Mouse (Mus musculus): ENCODE measurements around the gene C6. TPM values are rescaled to one million over a fixed set of nuclear protein-coding genes. Genes with fewer than 3 reads are reported as not detected.

Gene C6
- not detected in 2 replicates for polyA plus RNA-seq (2015; fragmentation: Nextera tagmentation; extraction: Ambion mirVana)

- H3K9me3 ChIP-seq = no peaks in the 10 kb centered on the region
- ATAC-seq (ENCODE audit: extremely low read depth, insufficient number of reproducible peaks, low FRiP score, low TSS enrichment) = no peak
- WGBS = 80% methylated on average over 9 of the region's 9 CpGs
Measured at GRCm38 (mm10) chr15:4726830-4727310, at the start of gene C6. Gene C6, plus strand, starts transcription at chr15:4727175.

GRCm38 (mm10) chr15:4697604-4698003 is 29.4 kb upstream of the C6 start:
- Histone ChIP-seq H3K9me3 (peaks cover 19% of the 10 kb centered on the region; the same call in 1 of the 2 replicates), H3K9ac (no peak overlapping the region), H3K4me1 (no peaks in the 10 kb centered on the region), H3K4me3 (no peak overlapping the region), H3K27me3 (replicated peaks) (no peaks in the 10 kb centered on the region), H3K36me3 (no peaks in the 10 kb centered on the region), H3K27ac (replicated peaks) (no peak overlapping the region), H3K4me2 (no peak overlapping the region)
- no peak for ATAC-seq (ENCODE audit: extremely low read depth, insufficient number of reproducible peaks, low FRiP score, low TSS enrichment)
- 75% methylated on average over 4 of the region's 4 CpGs for WGBS

More at GRCm38 (mm10) chr15:4726830-4727310, at the start of gene C6:
- no peaks in the 10 kb centered on the region for H3K36me3 ChIP-seq
- no peaks in the 10 kb centered on the region for H3K27me3 ChIP-seq (replicated peaks)
- H3K4me2 ChIP-seq = no peak within 1 kb of the TSS
- no peak within 1 kb of the TSS for H3K9ac ChIP-seq
- H3K4me3 ChIP-seq = no peak within 1 kb of the TSS
- H3K4me1 ChIP-seq = no peaks in the 10 kb centered on the region
- H3K27ac ChIP-seq (replicated peaks) = no peak within 1 kb of the TSS

GRCm38 (mm10) chr15:4734150-4734549 is 7.2 kb downstream of the C6 start:
- 89% methylated on average over 1 of the region's 1 CpGs for WGBS
- no peak overlapping the region for H3K9ac ChIP-seq

GRCm38 (mm10) chr15:4734996-4735609 is 8.1 kb downstream of the C6 start:
- Histone ChIP-seq H3K9ac (no peak overlapping the region), H3K27me3 (replicated peaks) (no peaks in the 10 kb centered on the region), H3K4me1 (no peaks in the 10 kb centered on the region), H3K27ac (replicated peaks) (no peak overlapping the region), H3K36me3 (no peaks in the 10 kb centered on the region), H3K4me2 (no peak overlapping the region), H3K9me3 (no peaks in the 10 kb centered on the region), H3K4me3 (no peak overlapping the region)
- ATAC-seq (ENCODE audit: extremely low read depth, insufficient number of reproducible peaks, low FRiP score, low TSS enrichment) = no peak
- 67% methylated on average over 2 of the region's 2 CpGs for WGBS

More at GRCm38 (mm10) chr15:4734150-4734549, 7.2 kb downstream of the C6 start:
- no peaks in the 10 kb centered on the region for H3K4me1 ChIP-seq
- ATAC-seq (ENCODE audit: extremely low read depth, insufficient number of reproducible peaks, low FRiP score, low TSS enrichment) = no peak
- H3K4me2 ChIP-seq = no peak overlapping the region
- H3K27ac ChIP-seq (replicated peaks) = no peak overlapping the region
- no peak overlapping the region for H3K4me3 ChIP-seq
- no peaks in the 10 kb centered on the region for H3K27me3 ChIP-seq (replicated peaks)
- no peaks in the 10 kb centered on the region for H3K9me3 ChIP-seq
- no peaks in the 10 kb centered on the region for H3K36me3 ChIP-seq

- H3K36me3 ChIP-seq = no peaks in the 10 kb centered on the region
- WGBS = 77% methylated on average over 3 of the region's 3 CpGs
- H3K9me3 ChIP-seq = no peaks in the 10 kb centered on the region
- no peak overlapping the region for H3K9ac ChIP-seq
- H3K4me3 ChIP-seq = no peak overlapping the region
- ATAC-seq (ENCODE audit: extremely low read depth, insufficient number of reproducible peaks, low FRiP score, low TSS enrichment) = no peak
- H3K27ac ChIP-seq (replicated peaks) = no peak overlapping the region
- H3K4me1 ChIP-seq = no peaks in the 10 kb centered on the region
- H3K27me3 ChIP-seq (replicated peaks) = no peaks in the 10 kb centered on the region
- H3K4me2 ChIP-seq = no peak overlapping the region
Measured at GRCm38 (mm10) chr15:4747656-4748055, 20.7 kb downstream of the C6 start.

- Histone ChIP-seq H3K4me3 (no peak overlapping the region), H3K27ac (replicated peaks) (no peak overlapping the region), H3K9me3 (no peaks in the 10 kb centered on the region), H3K36me3 (no peaks in the 10 kb centered on the region), H3K27me3 (replicated peaks) (no peaks in the 10 kb centered on the region), H3K4me2 (no peak overlapping the region), H3K4me1 (no peaks in the 10 kb centered on the region), H3K9ac (no peak overlapping the region)
- 45% methylated on average over 3 of the region's 3 CpGs for WGBS
- ATAC-seq (ENCODE audit: extremely low read depth, insufficient number of reproducible peaks, low FRiP score, low TSS enrichment) = no peak
Measured at GRCm38 (mm10) chr15:4790378-4790777, 63.4 kb downstream of the C6 start.

- H3K27ac ChIP-seq (replicated peaks) = no peak overlapping the region
- no peaks in the 10 kb centered on the region for H3K9me3 ChIP-seq
- no peaks in the 10 kb centered on the region for H3K4me1 ChIP-seq
- no peak overlapping the region for H3K9ac ChIP-seq
- H3K4me2 ChIP-seq = no peak overlapping the region
- ATAC-seq (ENCODE audit: extremely low read depth, insufficient number of reproducible peaks, low FRiP score, low TSS enrichment) = no peak; the same call in 1 of the 2 replicates
- H3K4me3 ChIP-seq = no peak overlapping the region
- WGBS = 60% methylated on average over 4 of the region's 4 CpGs
- no peaks in the 10 kb centered on the region for H3K27me3 ChIP-seq (replicated peaks)
- H3K36me3 ChIP-seq = no peaks in the 10 kb centered on the region
Measured at GRCm38 (mm10) chr15:4796861-4797260, 69.9 kb downstream of the C6 start.

GRCm38 (mm10) chr15:4804256-4804655 is 77.3 kb downstream of the C6 start:
- Histone ChIP-seq H3K4me3 (no peak overlapping the region), H3K4me2 (no peak overlapping the region), H3K36me3 (no peaks in the 10 kb centered on the region), H3K4me1 (no peaks in the 10 kb centered on the region), H3K27ac (replicated peaks) (no peak overlapping the region), H3K9me3 (no peaks in the 10 kb centered on the region), H3K9ac (no peak overlapping the region), H3K27me3 (replicated peaks) (no peaks in the 10 kb centered on the region)
- no peak for ATAC-seq (ENCODE audit: extremely low read depth, insufficient number of reproducible peaks, low FRiP score, low TSS enrichment)
- WGBS = 70% methylated on average over 2 of the region's 2 CpGs

GRCm38 (mm10) chr15:4808131-4808530 is 81.2 kb downstream of the C6 start:
- Histone ChIP-seq H3K9ac (no peak overlapping the region), H3K4me3 (no peak overlapping the region), H3K9me3 (no peaks in the 10 kb centered on the region), H3K27ac (replicated peaks) (no peak overlapping the region), H3K36me3 (no peaks in the 10 kb centered on the region), H3K27me3 (replicated peaks) (no peaks in the 10 kb centered on the region), H3K4me2 (no peak overlapping the region), H3K4me1 (no peaks in the 10 kb centered on the region)
- no peak for ATAC-seq (ENCODE audit: extremely low read depth, insufficient number of reproducible peaks, low FRiP score, low TSS enrichment)
- 70% methylated on average over 5 of the region's 5 CpGs for WGBS

- H3K4me1 ChIP-seq = no peaks in the 10 kb centered on the region
- no peak for ATAC-seq (ENCODE audit: extremely low read depth, insufficient number of reproducible peaks, low FRiP score, low TSS enrichment)
Measured at GRCm38 (mm10) chr15:4814976-4815375, 88.0 kb downstream of the C6 start.

GRCm38 (mm10) chr15:4815711-4816110 is 88.7 kb downstream of the C6 start:
- H3K4me1 ChIP-seq = no peaks in the 10 kb centered on the region
- no peaks in the 10 kb centered on the region for H3K36me3 ChIP-seq
- no peak for ATAC-seq (ENCODE audit: extremely low read depth, insufficient number of reproducible peaks, low FRiP score, low TSS enrichment)
- H3K27me3 ChIP-seq (replicated peaks) = no peaks in the 10 kb centered on the region
- H3K4me2 ChIP-seq = no peak overlapping the region
- H3K27ac ChIP-seq (replicated peaks) = no peak overlapping the region
- no peak overlapping the region for H3K9ac ChIP-seq
- H3K9me3 ChIP-seq = no peaks in the 10 kb centered on the region
- no peak overlapping the region for H3K4me3 ChIP-seq
- WGBS = 77% methylated on average over 2 of the region's 2 CpGs

More at GRCm38 (mm10) chr15:4814976-4815375, 88.0 kb downstream of the C6 start:
- Histone ChIP-seq H3K9ac (no peak overlapping the region), H3K27me3 (replicated peaks) (no peaks in the 10 kb centered on the region), H3K9me3 (no peaks in the 10 kb centered on the region), H3K4me2 (no peak overlapping the region), H3K27ac (replicated peaks) (no peak overlapping the region), H3K36me3 (no peaks in the 10 kb centered on the region), H3K4me3 (no peak overlapping the region)
- 79% methylated on average over 5 of the region's 5 CpGs for WGBS

All from heart, embryonic 13.5 days (tissue).